Mouse (Mus musculus): ENCODE measurements around the gene Cep135. TPM values are rescaled to one million over a fixed set of nuclear protein-coding genes. Genes with fewer than 3 reads are reported as not detected.

Cep135 gene
- polyA plus RNA-seq, 1 experiment from 2014 or later, result 8.2 TPM

GRCm38 (mm10) chr5:76683455-76683854, 95.0 kb downstream of the Cep135 start:
- no peaks in the 10 kb centered on the region; the same call in none of the 2 replicates for H3K4me1 ChIP-seq (replicated peaks; ENCODE audit: control insufficient read depth, insufficient read depth, low read length)
- no peak overlapping the region for H3K9ac ChIP-seq (ENCODE audit: low read length)
- no peaks in the 10 kb centered on the region for H3K36me3 ChIP-seq (ENCODE audit: control insufficient read depth, insufficient read depth, low read length)
- ATAC-seq (replicated peaks; ENCODE audit: low FRiP score, low TSS enrichment, low read depth) (no peak), DNase-seq (ENCODE audit: low spot score) (no peak)
- H3K27me3 ChIP-seq (replicated peaks; ENCODE audit: control insufficient read depth, insufficient read depth, low read length), result no peaks in the 10 kb centered on the region
- WGBS, result 42% methylated on average over 5 of the region's 5 CpGs
- no peak overlapping the region for H3K4me3 ChIP-seq (ENCODE audit: low read depth, low read length)
- H3K4me2 ChIP-seq (ENCODE audit: low read length), result no peak overlapping the region
- peaks cover 4% of the 10 kb centered on the region; the same call in 1 of the 2 replicates for H3K9me3 ChIP-seq (ENCODE audit: control insufficient read depth, low read length)
- no peak overlapping the region for H3K27ac ChIP-seq (ENCODE audit: low read depth)

- 77% methylated on average over 15 of the region's 15 CpGs for WGBS
- Histone ChIP-seq H3K9ac (ENCODE audit: low read length) (no peak overlapping the region), H3K4me3 (ENCODE audit: low read depth, low read length) (no peak overlapping the region), H3K36me3 (ENCODE audit: control insufficient read depth, insufficient read depth, low read length) (no peaks in the 10 kb centered on the region), H3K27me3 (replicated peaks; ENCODE audit: control insufficient read depth, insufficient read depth, low read length) (no peaks in the 10 kb centered on the region), H3K9me3 (ENCODE audit: control insufficient read depth, low read length) (peaks cover 4% of the 10 kb centered on the region; the same call in 1 of the 2 replicates), H3K4me2 (ENCODE audit: low read length) (no peak overlapping the region), H3K4me1 (replicated peaks; ENCODE audit: control insufficient read depth, insufficient read depth, low read length) (no peaks in the 10 kb centered on the region; the same call in none of the 2 replicates), H3K27ac (ENCODE audit: low read depth) (no peak overlapping the region)
- no peak for ATAC-seq (replicated peaks; ENCODE audit: low FRiP score, low TSS enrichment, low read depth)
- DNase-seq (ENCODE audit: low spot score), result no peak
Observed at GRCm38 (mm10) chr5:76684658-76685605, 96.4 kb downstream of the Cep135 start.

- ATAC-seq (replicated peaks; ENCODE audit: low FRiP score, low TSS enrichment, low read depth) (no peak), DNase-seq (ENCODE audit: low spot score) (no peak)
- Histone ChIP-seq H3K9me3 (ENCODE audit: control insufficient read depth, low read length) (no peaks in the 10 kb centered on the region), H3K4me1 (replicated peaks; ENCODE audit: control insufficient read depth, insufficient read depth, low read length) (no peaks in the 10 kb centered on the region; the same call in none of the 2 replicates), H3K4me2 (ENCODE audit: low read length) (no peak overlapping the region), H3K36me3 (ENCODE audit: control insufficient read depth, insufficient read depth, low read length) (no peaks in the 10 kb centered on the region), H3K27ac (ENCODE audit: low read depth) (no peak overlapping the region), H3K27me3 (replicated peaks; ENCODE audit: control insufficient read depth, insufficient read depth, low read length) (no peaks in the 10 kb centered on the region), H3K4me3 (ENCODE audit: low read depth, low read length) (no peak overlapping the region), H3K9ac (ENCODE audit: low read length) (no peak overlapping the region)
- 87% methylated on average over 10 of the region's 10 CpGs for WGBS
Observed at GRCm38 (mm10) chr5:76687961-76688600, 99.6 kb downstream of the Cep135 start.

GRCm38 (mm10) chr5:76688643-76689042, 100.1 kb downstream of the Cep135 start:
- WGBS, result 88% methylated on average over 6 of the region's 6 CpGs
- Histone ChIP-seq H3K27me3 (replicated peaks; ENCODE audit: control insufficient read depth, insufficient read depth, low read length) (no peaks in the 10 kb centered on the region), H3K4me1 (replicated peaks; ENCODE audit: control insufficient read depth, insufficient read depth, low read length) (no peaks in the 10 kb centered on the region; the same call in 1 of the 2 replicates), H3K9me3 (ENCODE audit: control insufficient read depth, low read length) (no peaks in the 10 kb centered on the region), H3K4me3 (ENCODE audit: low read depth, low read length) (no peak overlapping the region), H3K9ac (ENCODE audit: low read length) (no peak overlapping the region), H3K36me3 (ENCODE audit: control insufficient read depth, insufficient read depth, low read length) (no peaks in the 10 kb centered on the region), H3K27ac (ENCODE audit: low read depth) (no peak overlapping the region), H3K4me2 (ENCODE audit: low read length) (no peak overlapping the region)
- DNase-seq (ENCODE audit: low spot score) (no peak), ATAC-seq (replicated peaks; ENCODE audit: low FRiP score, low TSS enrichment, low read depth) (no peak)

- no peak for DNase-seq (ENCODE audit: low spot score)
- no peaks in the 10 kb centered on the region for H3K27me3 ChIP-seq (replicated peaks; ENCODE audit: control insufficient read depth, insufficient read depth, low read length)
- no peak for ATAC-seq (replicated peaks; ENCODE audit: low FRiP score, low TSS enrichment, low read depth)
- no peak overlapping the region for H3K9ac ChIP-seq (ENCODE audit: low read length)
- H3K4me2 ChIP-seq (ENCODE audit: low read length), result no peak overlapping the region
- H3K36me3 ChIP-seq (ENCODE audit: control insufficient read depth, insufficient read depth, low read length), result no peaks in the 10 kb centered on the region
- WGBS, result 85% methylated on average over 5 of the region's 5 CpGs
- no peaks in the 10 kb centered on the region for H3K9me3 ChIP-seq (ENCODE audit: control insufficient read depth, low read length)
- H3K4me1 ChIP-seq (replicated peaks; ENCODE audit: control insufficient read depth, insufficient read depth, low read length), result no peaks in the 10 kb centered on the region; the same call in 1 of the 2 replicates
- H3K27ac ChIP-seq (ENCODE audit: low read depth), result no peak overlapping the region
- H3K4me3 ChIP-seq (ENCODE audit: low read depth, low read length), result no peak overlapping the region
Observed at GRCm38 (mm10) chr5:76690177-76690593, 101.7 kb downstream of the Cep135 start.

GRCm38 (mm10) chr5:76691251-76691650, 102.8 kb downstream of the Cep135 start:
- H3K27me3 ChIP-seq (replicated peaks; ENCODE audit: control insufficient read depth, insufficient read depth, low read length), result no peaks in the 10 kb centered on the region
- H3K4me1 ChIP-seq (replicated peaks; ENCODE audit: control insufficient read depth, insufficient read depth, low read length), result no peaks in the 10 kb centered on the region
- ATAC-seq (replicated peaks; ENCODE audit: low FRiP score, low TSS enrichment, low read depth) (no peak), DNase-seq (ENCODE audit: low spot score) (no peak)
- no peaks in the 10 kb centered on the region for H3K9me3 ChIP-seq (ENCODE audit: control insufficient read depth, low read length)
- no peaks in the 10 kb centered on the region for H3K36me3 ChIP-seq (ENCODE audit: control insufficient read depth, insufficient read depth, low read length)
- H3K9ac ChIP-seq (ENCODE audit: low read length), result no peak overlapping the region
- H3K4me3 ChIP-seq (ENCODE audit: low read depth, low read length), result no peak overlapping the region
- WGBS, result 73% methylated on average over 5 of the region's 5 CpGs
- H3K27ac ChIP-seq (ENCODE audit: low read depth), result no peak overlapping the region
- H3K4me2 ChIP-seq (ENCODE audit: low read length), result no peak overlapping the region

- H3K27ac ChIP-seq (ENCODE audit: low read depth), result no peak overlapping the region
- H3K36me3 ChIP-seq (ENCODE audit: control insufficient read depth, insufficient read depth, low read length), result no peaks in the 10 kb centered on the region
- H3K9ac ChIP-seq (ENCODE audit: low read length), result no peak overlapping the region
- H3K9me3 ChIP-seq (ENCODE audit: control insufficient read depth, low read length), result no peaks in the 10 kb centered on the region
- no peaks in the 10 kb centered on the region for H3K27me3 ChIP-seq (replicated peaks; ENCODE audit: control insufficient read depth, insufficient read depth, low read length)
- WGBS, result 80% methylated on average over 12 of the region's 12 CpGs
- no peak overlapping the region for H3K4me3 ChIP-seq (ENCODE audit: low read depth, low read length)
- DNase-seq (ENCODE audit: low spot score) (no peak), ATAC-seq (replicated peaks; ENCODE audit: low FRiP score, low TSS enrichment, low read depth) (no peak)
- no peak overlapping the region for H3K4me2 ChIP-seq (ENCODE audit: low read length)
- H3K4me1 ChIP-seq (replicated peaks; ENCODE audit: control insufficient read depth, insufficient read depth, low read length), result no peaks in the 10 kb centered on the region
Observed at GRCm38 (mm10) chr5:76691706-76692424, 103.4 kb downstream of the Cep135 start.
